12 mouse cellular contexts compared by ENCODE assay signal in the genomic region with DNA sequence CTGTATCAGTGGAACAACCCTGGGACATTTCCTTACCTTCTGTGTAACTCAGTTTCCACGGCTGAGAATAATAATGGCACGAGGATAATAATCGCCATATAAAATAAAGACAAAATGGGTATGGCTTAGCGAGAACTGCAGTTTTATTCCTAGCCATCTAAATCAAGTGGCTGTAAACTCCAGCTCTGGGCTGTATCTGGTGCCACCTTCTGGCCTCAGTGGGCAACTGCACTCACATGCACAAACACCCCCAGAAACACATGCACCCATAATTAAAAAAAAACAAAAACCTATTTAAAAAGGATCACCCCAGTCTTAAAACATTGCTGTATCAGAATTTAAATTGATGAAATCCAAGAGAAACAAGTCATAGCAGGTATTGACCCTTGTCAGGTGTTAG. TPM values are rescaled to one million over a fixed set of nuclear protein-coding genes. Genes with fewer than 3 reads are reported as not detected.
DNase-seq lines count a peak whose midpoint lies in the region; ATAC-seq and TF ChIP-seq lines count a peak whose summit lies in the region.
"Had no signal": no experiment of that assay in that cellular context is flagged by ENCODE, and none has a peak within 500 bp of the region (broad histone marks: within the 10 kb centered on the region; RNA-seq: fewer than 3 reads in every experiment).

No protein-coding gene starts in this region.

- H3K36me3 ChIP-seq in intestine, postnatal 0 days (ENCODE audit: control insufficient read depth, insufficient read depth) = no peaks in the 10 kb centered on the region
- H3K36me3 ChIP-seq in intestine, embryonic 15.5 days = no peaks in the 10 kb centered on the region
- H3K36me3 ChIP-seq: embryonic facial prominence, embryonic 12.5 days had no signal

- DNase-seq in 416B (ENCODE audit: low read depth) (peak; percentile 74), ES-CJ7 (ENCODE audit: low read depth, low spot score) (peak; percentile 29)
- DNase-seq in induced T-regulatory cell, adult 2 months (ENCODE audit: low read depth) = peak; percentile 37
- no peak for DNase-seq in right cerebral cortex, postnatal 10 days (ENCODE audit: low spot score in 2 of 2)
- DNase-seq in layer of hippocampus, adult 8-10 months (ENCODE audit: low spot score in 2 of 2) = no peak
- DNase-seq: right cerebral cortex, postnatal 14 days had no signal

- no peak overlapping the region for H3K9ac ChIP-seq in intestine, postnatal 0 days (ENCODE audit: low read depth, low read length)
- H3K9ac ChIP-seq in intestine, embryonic 15.5 days = no peak overlapping the region
- H3K9ac ChIP-seq: embryonic facial prominence, embryonic 12.5 days had no signal

- no peaks in the 10 kb centered on the region for H3K9me3 ChIP-seq in intestine, postnatal 0 days (ENCODE audit: control insufficient read depth)
- no peaks in the 10 kb centered on the region for H3K9me3 ChIP-seq in intestine, embryonic 15.5 days
- H3K9me3 ChIP-seq: embryonic facial prominence, embryonic 12.5 days had no signal

- no peaks in the 10 kb centered on the region for H3K4me1 ChIP-seq in intestine, postnatal 0 days (replicated peaks; ENCODE audit: control insufficient read depth, insufficient read depth, low read length)
- H3K4me1 ChIP-seq in intestine, embryonic 15.5 days (replicated peaks) = peaks cover under 1% of the 10 kb centered on the region; the same call in 1 of the 2 replicates
- H3K4me1 ChIP-seq: embryonic facial prominence, embryonic 12.5 days had no signal

- peak; percentile 62 for TF ChIP-seq CTCF in intestine, postnatal 0 days (IDR thresholded peaks at IDR 0.05; ENCODE audit: low read depth)

- no peak for ATAC-seq in intestine, postnatal 0 days
- ATAC-seq in intestine, embryonic 15.5 days = no peak
- no peak for ATAC-seq in erythroid progenitor cell, adult 5-6 weeks (replicated peaks; ENCODE audit: low FRiP score, poor library complexity, severe bottlenecking)
- ATAC-seq: intestine, embryonic 16.5 days had no signal

- 91% methylated on average over 4 of the region's 4 CpGs for WGBS in intestine, postnatal 0 days
- 96% methylated on average over 4 of the region's 4 CpGs for WGBS in intestine, embryonic 15.5 days

- H3K27me3 ChIP-seq in intestine, postnatal 0 days (replicated peaks; ENCODE audit: control insufficient read depth, insufficient read depth, low read length) = no peaks in the 10 kb centered on the region; the same call in 1 of the 2 replicates
- H3K27me3 ChIP-seq in intestine, embryonic 15.5 days (replicated peaks) = peaks cover 7% of the 10 kb centered on the region; the same call in 1 of the 2 replicates

- no peak overlapping the region for H3K27ac ChIP-seq in intestine, postnatal 0 days (ENCODE audit: low read depth, low read length)
- no peak overlapping the region for H3K27ac ChIP-seq in intestine, embryonic 15.5 days
- H3K27ac ChIP-seq: embryonic facial prominence, embryonic 12.5 days; macrophage had no signal

- H3K4me3 ChIP-seq in intestine, postnatal 0 days (ENCODE audit: low read depth, low read length) = no peak overlapping the region
- H3K4me3 ChIP-seq in intestine, embryonic 15.5 days (replicated peaks) = no peak overlapping the region
- H3K4me3 ChIP-seq: embryonic facial prominence, embryonic 12.5 days had no signal

- no peak overlapping the region for H3K4me2 ChIP-seq in intestine, postnatal 0 days (replicated peaks; ENCODE audit: low read depth)
- no peak overlapping the region for H3K4me2 ChIP-seq in intestine, embryonic 15.5 days (replicated peaks)
- H3K4me2 ChIP-seq: embryonic facial prominence, embryonic 12.5 days had no signal

RNA-seq across cellular contexts. Expression of gene Medag, which starts 5.8 kb away (rescaled TPM):
- 1.6 and 2.2 TPM in 2 replicates for polyA plus RNA-seq in intestine, postnatal 0 days (2015; fragmentation: Nextera tagmentation; extraction: Ambion mirVana)
- 2.2 and 2.4 TPM in 2 replicates for polyA plus RNA-seq in intestine, embryonic 15.5 days (2015; fragmentation: Nextera tagmentation; extraction: Ambion mirVana)
- not detected in 2 replicates for total RNA-seq in erythroid progenitor cell, adult 5-6 weeks (2015; ENCODE audit: low replicate concordance)
- not detected in 2 replicates for total RNA-seq in erythroid progenitor cell, adult 5-6 weeks (2017; ENCODE audit: low replicate concordance)
- total RNA-seq in layer of hippocampus, adult 8-10 months (2022) = 1 to 10 TPM; 3.5 to 4.1 (median 3.7) TPM
- polyA plus RNA-seq: macrophage had no signal

RNA-seq across cellular contexts. Expression of gene Tex26, which starts 22.1 kb away (rescaled TPM):
- 0.24 and 0.38 TPM in 2 replicates for polyA plus RNA-seq in intestine, postnatal 0 days (2015; fragmentation: Nextera tagmentation; extraction: Ambion mirVana)
- polyA plus RNA-seq in intestine, embryonic 15.5 days (2015; fragmentation: Nextera tagmentation; extraction: Ambion mirVana) = 0.11 and 0.36 TPM in 2 replicates
- not detected in 2 replicates for total RNA-seq in erythroid progenitor cell, adult 5-6 weeks (2015; ENCODE audit: low replicate concordance)
- not detected in 2 replicates for total RNA-seq in erythroid progenitor cell, adult 5-6 weeks (2017; ENCODE audit: low replicate concordance)
- total RNA-seq in layer of hippocampus, adult 8-10 months (2022) = under 1 TPM in 1 of 4 experiments, not detected in 3; 0.23 TPM
- polyA plus RNA-seq: macrophage had no signal

Comparison
In these comparisons a context has a peak if more than half of its experiments do, and no peak if none do; other contexts are left out.
1. DNase-seq: peak in 416B (single experiment), ES-CJ7 (single experiment) and induced T-regulatory cell, adult 2 months (single experiment); none in right cerebral cortex, postnatal 10 days (0 of 2) and layer of hippocampus, adult 8-10 months (0 of 2).
2. RNA of gene Medag, which starts 5.8 kb away (total RNA-seq): 3.5 to 4.1 TPM in layer of hippocampus, adult 8-10 months; not detected in erythroid progenitor cell, adult 5-6 weeks; every median in the first group is over 4 times any median in the second.